Mouse (Mus musculus) embryo, embryonic 11.5 days (tissue): ENCODE results near the gene Nup133.

Experiments
- DNase-seq: peaks from one replicate; pipeline ENCODE4 v3.0.0-alpha.2; 2012; ENCODE audit warnings: low read depth, low spot score

Gene Nup133

GRCm38 (mm10) chr8:123887956-123888355 lies 61.1 kb downstream of the Nup133 start:
- no peak for DNase-seq

- no peak for DNase-seq
Measured at GRCm38 (mm10) chr8:123887163-123887562, 61.9 kb downstream of the Nup133 start.

GRCm38 (mm10) chr8:123884721-123885565 lies 64.1 kb downstream of the Nup133 start:
- no peak for DNase-seq

GRCm38 (mm10) chr8:123883094-123883493 lies 66.0 kb downstream of the Nup133 start:
- DNase-seq = no peak

GRCm38 (mm10) chr8:123882412-123882811 lies 66.7 kb downstream of the Nup133 start:
- DNase-seq = no peak

- DNase-seq = no peak
Measured at GRCm38 (mm10) chr8:123880821-123881350, 68.2 kb downstream of the Nup133 start.

- DNase-seq = no peak
Measured at GRCm38 (mm10) chr8:123880271-123880670, 68.8 kb downstream of the Nup133 start.

- DNase-seq = no peak
Measured at GRCm38 (mm10) chr8:123877865-123878264, 71.2 kb downstream of the Nup133 start.

- no peak for DNase-seq
Measured at GRCm38 (mm10) chr8:123874324-123874723, 74.7 kb downstream of the Nup133 start.

- no peak for DNase-seq
Measured at GRCm38 (mm10) chr8:123873364-123873763, 75.7 kb downstream of the Nup133 start.

- no peak for DNase-seq
Measured at GRCm38 (mm10) chr8:123872048-123872447, 77.0 kb downstream of the Nup133 start.

- DNase-seq = no peak
Measured at GRCm38 (mm10) chr8:123866971-123867370, 82.1 kb downstream of the Nup133 start.

- DNase-seq = no peak
Measured at GRCm38 (mm10) chr8:123865786-123866185, 83.3 kb downstream of the Nup133 start.

- no peak for DNase-seq
Measured at GRCm38 (mm10) chr8:123860386-123860785, 88.7 kb downstream of the Nup133 start.

GRCm38 (mm10) chr8:123859648-123860259 lies 89.3 kb downstream of the Nup133 start, which contains the start of gene Ccsap:
Ccsap (minus strand) TSS chr8:123860209.
- no peak for DNase-seq

GRCm38 (mm10) chr8:123858941-123859647 lies 90.0 kb downstream of the Nup133 start:
- peak; percentile 88 for DNase-seq

GRCm38 (mm10) chr8:123858574-123858940 lies 90.5 kb downstream of the Nup133 start:
- DNase-seq = no peak

GRCm38 (mm10) chr8:123857361-123857760 lies 91.7 kb downstream of the Nup133 start:
- DNase-seq = no peak

- no peak for DNase-seq
Measured at GRCm38 (mm10) chr8:123854733-123855475, 94.2 kb downstream of the Nup133 start.

- no peak for DNase-seq
Measured at GRCm38 (mm10) chr8:123854252-123854651, 94.8 kb downstream of the Nup133 start.

GRCm38 (mm10) chr8:123851590-123851989 lies 97.5 kb downstream of the Nup133 start:
- no peak for DNase-seq
